Mouse (Mus musculus) heart, postnatal 0 days (tissue): ENCODE measurements around the gene Dzip1. TPM values are rescaled to one million over a fixed set of nuclear protein-coding genes. Genes with fewer than 3 reads are reported as not detected.

Experiments
- ATAC-seq: fragments of 200-750 bp; cut with Nextera tagmentation; 2 replicates; pipeline ENCODE4 v1.8.0; 2017; ENCODE audit warnings: low read depth, moderate number of reproducible peaks, moderate library complexity; ENCODE audit not compliant: insufficient read depth
- DNase-seq: peaks from one replicate; pipeline ENCODE4 v3.0.0-alpha.2; 2016; ENCODE audit warnings: low spot score
- H3K27ac ChIP-seq: fragments of 300-500 bp; sonication (generic); 2 replicates; pipeline ENCODE4 v1.5.1; 2014; ENCODE audit warnings: low read depth, mild to moderate bottlenecking
- H3K27me3 ChIP-seq: fragments of 300-500 bp; sonication (generic); 2 replicates; pipeline ENCODE4 v1.6.1; 2014; ENCODE audit warnings: low read length, mixed read lengths; ENCODE audit not compliant: control insufficient read depth, insufficient read depth
- H3K36me3 ChIP-seq: fragments of 300-500 bp; sonication (generic); replicated peaks from 2 replicates; pipeline ENCODE4 v1.6.1; 2014; ENCODE audit warnings: low read length, mixed read lengths; ENCODE audit not compliant: control insufficient read depth, insufficient read depth
- H3K4me1 ChIP-seq: fragments of 300-500 bp; sonication (generic); 2 replicates; pipeline ENCODE4 v1.6.1; 2014; ENCODE audit warnings: antibody characterized with exemption; ENCODE audit not compliant: control insufficient read depth, insufficient read depth
- H3K4me2 ChIP-seq: fragments of 300-500 bp; sonication (generic); 2 replicates; pipeline ENCODE4 v1.6.1; 2014; ENCODE audit warnings: low read depth, mild to moderate bottlenecking, low read length, moderate library complexity
- H3K4me3 ChIP-seq: fragments of 300-500 bp; sonication (generic); 2 replicates; pipeline ENCODE4 v1.5.1; 2014; ENCODE audit warnings: low read depth, low read length
- H3K9ac ChIP-seq: fragments of 300-500 bp; sonication (generic); replicated peaks from 2 replicates; pipeline ENCODE4 v1.6.1; 2014; ENCODE audit warnings: low read depth, low read length, mixed read lengths
- H3K9me3 ChIP-seq: fragments of 300-500 bp; sonication (generic); replicated peaks from 2 replicates; pipeline ENCODE4 v1.6.1; 2016; ENCODE audit warnings: low read length; ENCODE audit not compliant: control insufficient read depth
- CTCF ChIP-seq: IDR thresholded peaks from 2 replicates; pipeline ENCODE4 v1.5.1; 2016; ENCODE audit warnings: antibody characterized with exemption, control low read depth, low read depth
- EP300 ChIP-seq: IDR thresholded peaks from 2 replicates; pipeline ENCODE4 v1.6.1; 2016; ENCODE audit warnings: antibody characterized with exemption, low read depth
- WGBS: fragments of 180-500 bp; shearing (Covaris S2); extraction: QIAGEN DNeasy Blood & Tissue Kit; methylation state at CpG from one replicate; pipeline ENCODE4 v1.1.7; 2014; 5-methylcytosine and 5-hydroxymethylcytosine counted together
- polyA plus RNA-seq: library from polyadenylated mRNA; unstranded; fragments of >200 nt; fragmentation: Nextera tagmentation; extraction: Ambion mirVana; gene quantifications from 2 replicates; pipeline ENCODE4 v1.2.1, GENCODE M21; 2015
- total RNA-seq: library from RNA; depleted of rRNA; stranded (reverse); fragments of >200 nt; gene quantifications from 2 replicates; pipeline ENCODE4 v1.2.3, GENCODE M21; 2014; ENCODE audit warnings: low replicate concordance; rRNA removed

Gene Dzip1
- total and polyA plus RNA-seq, 2 experiments from 2014 or later: 1.2 to 3.4 TPM

GRCm38 (mm10) chr14:118833241-118833640 is 92.0 kb downstream of the Dzip1 start:
- no peaks in the 10 kb centered on the region for H3K27me3 ChIP-seq
- DNase-seq (no peak), ATAC-seq (no peak)
- no peak overlapping the region for H3K9ac ChIP-seq
- H3K36me3 ChIP-seq: no peaks in the 10 kb centered on the region
- TF ChIP-seq CTCF (no peak), EP300 (no peak)
- no peak overlapping the region for H3K27ac ChIP-seq
- no peak overlapping the region for H3K4me3 ChIP-seq
- WGBS: 77% methylated on average over 6 of the region's 6 CpGs
- H3K4me1 ChIP-seq: no peaks in the 10 kb centered on the region
- H3K4me2 ChIP-seq: no peak overlapping the region
- no peaks in the 10 kb centered on the region for H3K9me3 ChIP-seq

- no peak for TF ChIP-seq EP300
- DNase-seq (no peak), ATAC-seq (no peak)
- no peak overlapping the region for H3K27ac ChIP-seq
- H3K4me3 ChIP-seq: no peak overlapping the region
- H3K36me3 ChIP-seq: no peaks in the 10 kb centered on the region
- no peak overlapping the region for H3K9ac ChIP-seq
- no peaks in the 10 kb centered on the region for H3K9me3 ChIP-seq
- no peak overlapping the region for H3K4me2 ChIP-seq
- 71% methylated on average over 4 of the region's 4 CpGs for WGBS
- no peaks in the 10 kb centered on the region for H3K4me1 ChIP-seq
- H3K27me3 ChIP-seq: no peaks in the 10 kb centered on the region
These were observed 93.7 kb downstream of the Dzip1 start for GRCm38 (mm10) chr14:118831597-118831996.

GRCm38 (mm10) chr14:118829331-118830095 is 95.7 kb downstream of the Dzip1 start:
- WGBS: 87% methylated on average over 11 of the region's 11 CpGs

GRCm38 (mm10) chr14:118827283-118827904 is 97.9 kb downstream of the Dzip1 start:
- Histone ChIP-seq H3K4me3 (no peak overlapping the region), H3K27me3 (no peaks in the 10 kb centered on the region), H3K36me3 (no peaks in the 10 kb centered on the region), H3K9ac (no peak overlapping the region), H3K27ac (no peak overlapping the region), H3K4me2 (no peak overlapping the region), H3K4me1 (no peaks in the 10 kb centered on the region), H3K9me3 (no peaks in the 10 kb centered on the region)
- TF ChIP-seq CTCF: no peak
- TF ChIP-seq EP300: no peak
- DNase-seq (no peak), ATAC-seq (no peak)
- 44% methylated on average over 7 of the region's 7 CpGs for WGBS

More at GRCm38 (mm10) chr14:118829331-118830095, 95.7 kb downstream of the Dzip1 start:
- Histone ChIP-seq H3K27me3 (no peaks in the 10 kb centered on the region), H3K4me1 (no peaks in the 10 kb centered on the region), H3K36me3 (no peaks in the 10 kb centered on the region), H3K4me2 (no peak overlapping the region), H3K27ac (no peak overlapping the region), H3K4me3 (no peak overlapping the region), H3K9me3 (no peaks in the 10 kb centered on the region), H3K9ac (no peak overlapping the region)
- no peak for TF ChIP-seq EP300
- TF ChIP-seq CTCF: no peak
- no peak for ATAC-seq
- DNase-seq: no peak

- no peaks in the 10 kb centered on the region for H3K9me3 ChIP-seq
- 66% methylated on average over 8 of the region's 8 CpGs for WGBS
- no peak for ATAC-seq
These were observed 98.9 kb downstream of the Dzip1 start for GRCm38 (mm10) chr14:118826346-118826745.

More at GRCm38 (mm10) chr14:118826346-118826745, 98.9 kb downstream of the Dzip1 start:
- no peak for DNase-seq
- no peak overlapping the region for H3K4me3 ChIP-seq
- H3K27ac ChIP-seq: no peak overlapping the region
- H3K9ac ChIP-seq: no peak overlapping the region
- no peak overlapping the region for H3K4me2 ChIP-seq
- no peak for TF ChIP-seq CTCF
- no peak for TF ChIP-seq EP300
- H3K36me3 ChIP-seq: no peaks in the 10 kb centered on the region
- H3K4me1 ChIP-seq: no peaks in the 10 kb centered on the region
- H3K27me3 ChIP-seq: no peaks in the 10 kb centered on the region

Other genes with a start within 250 kb of the Dzip1 start
- 2.0 and 2.6 TPM in 2 replicates for gene Abcc4, start 219.2 kb downstream of the Dzip1 start, total RNA-seq
- gene Abcc4, start 219.2 kb downstream of the Dzip1 start, polyA plus RNA-seq: 0.82 and 0.83 TPM in 2 replicates
- gene Cldn10, start 137.6 kb downstream of the Dzip1 start, total RNA-seq: 1.7 TPM in 1 of 2 replicates, not detected in the other
- gene Cldn10, start 137.6 kb downstream of the Dzip1 start, polyA plus RNA-seq: 0.15 and 0.77 TPM in 2 replicates
- 15.6 and 19.7 TPM in 2 replicates for gene Dnajc3, start 12.5 kb upstream of the Dzip1 start, total RNA-seq
- 17.2 and 19.8 TPM in 2 replicates for gene Dnajc3, start 12.5 kb upstream of the Dzip1 start, polyA plus RNA-seq
- 2.7 and 5.2 TPM in 2 replicates for gene Uggt2, start 174.0 kb upstream of the Dzip1 start, total RNA-seq
- 4.5 and 8.1 TPM in 2 replicates for gene Uggt2, start 174.0 kb upstream of the Dzip1 start, polyA plus RNA-seq
- not detected in 2 replicates for gene Hs6st3, start 212.9 kb upstream of the Dzip1 start, total RNA-seq
- gene Hs6st3, start 212.9 kb upstream of the Dzip1 start, polyA plus RNA-seq: not detected in 2 replicates